Mouse (Mus musculus) hindbrain, embryonic 16.5 days (tissue): ENCODE measurements around the gene Dnm3. TPM values are rescaled to one million over a fixed set of nuclear protein-coding genes. Genes with fewer than 3 reads are reported as not detected.

Experiments used
- ATAC-seq: fragments of 200-750 bp; cut with Nextera tagmentation; 2 replicates; pipeline ENCODE4 v1.8.0; 2017; ENCODE audit warnings: moderate TSS enrichment, moderate library complexity
- H3K27ac ChIP-seq: fragments of 300-500 bp; sonication (generic); 2 replicates; pipeline ENCODE4 v1.5.1; 2014; ENCODE audit warnings: low read depth, mild to moderate bottlenecking, control low read depth, low read length, moderate library complexity
- H3K27me3 ChIP-seq: fragments of 300-500 bp; sonication (generic); replicated peaks from 2 replicates; pipeline ENCODE4 v1.6.1; 2014; ENCODE audit warnings: low read length; ENCODE audit not compliant: control insufficient read depth, insufficient read depth
- H3K36me3 ChIP-seq: fragments of 300-500 bp; sonication (generic); 2 replicates; pipeline ENCODE4 v1.6.1; 2014; ENCODE audit warnings: mild to moderate bottlenecking, low read length, moderate library complexity, mixed read lengths; ENCODE audit not compliant: control insufficient read depth, insufficient read depth
- H3K4me1 ChIP-seq: fragments of 300-500 bp; sonication (generic); 2 replicates; pipeline ENCODE4 v1.6.1; 2014; ENCODE audit warnings: low read depth, low read length; ENCODE audit not compliant: control insufficient read depth, insufficient read depth
- H3K4me2 ChIP-seq: fragments of 300-500 bp; sonication (generic); 2 replicates; pipeline ENCODE4 v1.6.1; 2014; ENCODE audit warnings: mild to moderate bottlenecking, low read length, control low read depth, moderate library complexity
- H3K4me3 ChIP-seq: fragments of 300-500 bp; sonication (generic); 2 replicates; pipeline ENCODE4 v1.5.1; 2014; ENCODE audit warnings: mild to moderate bottlenecking, low read length, control low read depth, moderate library complexity
- H3K9ac ChIP-seq: fragments of 300-500 bp; sonication (generic); 2 replicates; pipeline ENCODE4 v1.6.1; 2014; ENCODE audit warnings: low read depth, mild to moderate bottlenecking, control low read depth, low read length, moderate library complexity
- H3K9me3 ChIP-seq: fragments of 300-500 bp; sonication (generic); 2 replicates; pipeline ENCODE4 v1.6.1; 2014; ENCODE audit warnings: mild to moderate bottlenecking, low read length, moderate library complexity; ENCODE audit not compliant: control insufficient read depth
- WGBS: fragments of 180-500 bp; shearing (Covaris S2); extraction: QIAGEN DNeasy Blood & Tissue Kit; methylation state at CpG from one replicate; pipeline ENCODE4 v1.1.7; 2014; 5-methylcytosine and 5-hydroxymethylcytosine counted together
- polyA plus RNA-seq: library from polyadenylated mRNA; unstranded; fragments of >200 nt; fragmentation: Nextera tagmentation; extraction: Ambion mirVana; gene quantifications from 2 replicates; pipeline ENCODE4 v1.2.1, GENCODE M21; 2015

The Dnm3 gene
- polyA plus RNA-seq, 1 experiment from 2014 or later: 57.1 TPM

GRCm38 (mm10) chr1:162216656-162217055 lies 261.2 kb downstream of the Dnm3 start:
- 40% methylated on average over 4 of the region's 4 CpGs for WGBS
- Histone ChIP-seq H3K4me2 (no peak overlapping the region), H3K9ac (no peak overlapping the region), H3K36me3 (no peaks in the 10 kb centered on the region), H3K27me3 (no peaks in the 10 kb centered on the region), H3K4me3 (no peak overlapping the region), H3K27ac (no peak overlapping the region), H3K9me3 (no peaks in the 10 kb centered on the region), H3K4me1 (no peaks in the 10 kb centered on the region)
- ATAC-seq: no peak

- Histone ChIP-seq H3K27me3 (no peaks in the 10 kb centered on the region), H3K9me3 (no peaks in the 10 kb centered on the region), H3K27ac (no peak overlapping the region), H3K36me3 (no peaks in the 10 kb centered on the region), H3K4me1 (no peaks in the 10 kb centered on the region), H3K4me3 (no peak overlapping the region), H3K4me2 (no peak overlapping the region), H3K9ac (no peak overlapping the region)
- no peak for ATAC-seq
- WGBS: 89% methylated on average over 5 of the region's 5 CpGs
Measured at GRCm38 (mm10) chr1:162215743-162216142, 262.1 kb downstream of the Dnm3 start.

GRCm38 (mm10) chr1:162213066-162213465 lies 264.8 kb downstream of the Dnm3 start:
- H3K4me2 ChIP-seq: no peak overlapping the region
- WGBS: 91% methylated on average over 8 of the region's 8 CpGs
- no peak overlapping the region for H3K9ac ChIP-seq
- H3K4me3 ChIP-seq: no peak overlapping the region
- no peaks in the 10 kb centered on the region for H3K4me1 ChIP-seq
- no peaks in the 10 kb centered on the region for H3K36me3 ChIP-seq
- no peak overlapping the region for H3K27ac ChIP-seq
- H3K9me3 ChIP-seq: no peaks in the 10 kb centered on the region
- ATAC-seq: no peak
- no peaks in the 10 kb centered on the region for H3K27me3 ChIP-seq

- Histone ChIP-seq H3K9ac (no peak overlapping the region), H3K4me1 (no peaks in the 10 kb centered on the region), H3K27ac (no peak overlapping the region), H3K9me3 (no peaks in the 10 kb centered on the region), H3K4me2 (no peak overlapping the region), H3K36me3 (no peaks in the 10 kb centered on the region), H3K4me3 (no peak overlapping the region), H3K27me3 (no peaks in the 10 kb centered on the region)
- ATAC-seq: no peak
- WGBS: 36% methylated on average over 2 of the region's 2 CpGs
Measured at GRCm38 (mm10) chr1:162210529-162210928, 267.3 kb downstream of the Dnm3 start.

DNA sequence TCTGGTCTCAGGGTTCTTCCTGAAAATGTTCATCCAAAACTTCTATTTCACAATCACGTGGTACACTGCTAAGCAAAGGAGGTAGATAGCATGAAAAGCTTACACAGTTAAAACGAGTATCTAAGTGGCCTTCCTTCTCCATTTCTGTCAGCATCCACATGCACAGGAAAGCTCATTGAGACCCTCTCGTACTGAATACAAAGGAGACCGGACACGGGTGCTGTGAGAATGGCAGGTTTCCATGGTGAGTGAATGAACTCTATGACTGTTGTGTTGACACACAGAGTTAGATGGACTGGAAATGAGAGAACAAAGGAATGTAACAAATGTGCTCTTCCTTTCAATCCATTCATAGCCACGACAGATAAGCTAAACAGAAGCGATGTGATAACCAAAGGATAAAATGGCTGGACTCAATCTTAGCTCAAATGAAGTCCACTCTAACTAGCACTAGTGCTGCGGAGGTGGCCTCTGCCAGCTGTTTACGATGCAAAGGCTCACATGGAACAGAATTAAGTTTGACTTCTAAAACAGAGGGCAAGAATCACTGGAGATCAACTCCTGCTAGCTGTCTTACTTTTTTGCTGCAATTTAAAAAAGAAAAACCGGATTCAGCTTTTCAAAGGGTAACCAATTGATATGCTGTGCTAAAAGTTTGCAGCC lies 268.2 kb downstream of the Dnm3 start:
- Histone ChIP-seq H3K36me3 (no peaks in the 10 kb centered on the region), H3K4me2 (no peak overlapping the region), H3K9me3 (no peaks in the 10 kb centered on the region), H3K27me3 (no peaks in the 10 kb centered on the region), H3K4me1 (no peaks in the 10 kb centered on the region), H3K27ac (no peak overlapping the region), H3K9ac (no peak overlapping the region), H3K4me3 (no peak overlapping the region)
- ATAC-seq: peak; percentile 58
- 16% methylated on average over 10 of the region's 10 CpGs for WGBS

DNA sequence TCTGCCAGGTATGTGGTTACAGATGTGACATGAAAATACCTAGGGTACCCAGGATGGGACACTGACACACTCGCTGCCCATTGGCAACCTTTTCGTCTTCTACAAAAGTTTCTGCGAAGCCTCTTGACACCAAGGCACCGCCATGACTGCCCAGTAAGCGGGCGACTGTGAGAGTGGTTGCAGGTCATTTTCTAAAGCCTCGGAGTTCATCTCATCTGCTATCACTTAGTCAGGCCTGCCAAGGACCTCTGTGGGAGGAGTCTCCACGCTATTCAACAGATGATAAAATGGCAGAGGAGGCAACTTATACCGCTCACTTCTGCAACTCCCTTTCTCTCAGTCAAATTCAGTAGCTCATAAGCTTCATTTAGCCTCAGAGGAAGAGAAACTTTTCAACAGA lies 268.8 kb downstream of the Dnm3 start:
- 60% methylated on average over 9 of the region's 9 CpGs for WGBS
- Histone ChIP-seq H3K36me3 (no peaks in the 10 kb centered on the region), H3K27ac (no peak overlapping the region), H3K4me2 (no peak overlapping the region), H3K4me1 (no peaks in the 10 kb centered on the region), H3K9ac (no peak overlapping the region), H3K4me3 (no peak overlapping the region), H3K9me3 (no peaks in the 10 kb centered on the region), H3K27me3 (no peaks in the 10 kb centered on the region)
- ATAC-seq: no peak

DNA sequence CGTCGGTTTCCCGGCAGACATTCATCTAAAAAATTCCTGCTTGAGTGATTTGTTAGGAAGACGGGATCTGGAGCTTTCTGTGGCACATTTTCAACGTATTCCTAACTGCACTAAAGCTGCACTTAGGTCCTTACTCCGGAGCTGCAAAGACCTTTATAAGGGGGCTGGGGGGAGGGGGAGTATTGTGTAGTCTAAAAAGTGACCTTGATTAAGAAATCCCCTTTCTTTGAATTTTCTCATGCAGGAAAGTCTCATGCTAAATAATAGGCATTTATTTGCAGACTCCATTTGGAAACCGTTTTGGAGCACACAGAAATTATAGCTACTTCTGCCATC lies 270.2 kb downstream of the Dnm3 start:
- no peaks in the 10 kb centered on the region for H3K27me3 ChIP-seq
- H3K4me3 ChIP-seq: no peak overlapping the region
- no peaks in the 10 kb centered on the region for H3K9me3 ChIP-seq
- WGBS: 61% methylated on average over 7 of the region's 7 CpGs
- no peak overlapping the region for H3K4me2 ChIP-seq
- no peak for ATAC-seq
- no peak overlapping the region for H3K27ac ChIP-seq
- H3K36me3 ChIP-seq: no peaks in the 10 kb centered on the region
- H3K4me1 ChIP-seq: no peaks in the 10 kb centered on the region
- H3K9ac ChIP-seq: no peak overlapping the region

DNA sequence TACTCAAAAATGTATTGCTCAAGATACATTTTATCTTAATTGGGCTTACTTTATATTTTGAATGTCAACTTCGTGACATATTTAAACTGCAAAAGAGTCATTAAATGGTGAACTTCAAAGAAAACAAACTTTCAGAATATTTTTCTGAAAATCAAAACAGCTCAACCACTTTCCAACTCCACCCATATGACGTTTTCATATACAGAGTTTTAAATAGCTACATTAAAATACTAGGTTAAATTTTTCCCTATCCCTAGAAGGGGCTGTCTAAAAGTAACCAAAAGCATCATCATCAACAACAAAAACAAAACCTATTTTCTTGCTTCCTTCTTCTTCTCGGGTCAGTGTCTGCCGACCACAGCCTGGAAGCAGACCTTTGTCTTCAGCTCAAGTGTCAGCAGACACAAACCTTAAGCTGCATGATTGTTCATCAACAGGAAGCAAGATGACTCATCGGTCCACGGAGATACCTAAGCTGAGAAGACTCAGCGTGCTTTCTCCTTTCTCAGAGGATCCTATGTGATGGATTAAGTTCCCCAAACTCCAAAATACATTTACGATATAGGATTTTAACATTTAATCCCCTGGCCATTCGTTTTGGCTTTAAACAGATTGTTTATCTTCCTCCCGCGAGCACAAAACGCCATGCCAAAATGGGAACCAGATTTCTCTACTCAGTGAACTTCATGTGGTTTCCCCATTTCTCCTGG lies 270.7 kb downstream of the Dnm3 start:
- 73% methylated on average over 12 of the region's 12 CpGs for WGBS
- Histone ChIP-seq H3K27ac (no peak overlapping the region), H3K9ac (no peak overlapping the region), H3K4me1 (no peaks in the 10 kb centered on the region), H3K4me2 (no peak overlapping the region), H3K36me3 (no peaks in the 10 kb centered on the region), H3K9me3 (no peaks in the 10 kb centered on the region), H3K27me3 (no peaks in the 10 kb centered on the region), H3K4me3 (no peak overlapping the region)
- ATAC-seq: no peak

DNA sequence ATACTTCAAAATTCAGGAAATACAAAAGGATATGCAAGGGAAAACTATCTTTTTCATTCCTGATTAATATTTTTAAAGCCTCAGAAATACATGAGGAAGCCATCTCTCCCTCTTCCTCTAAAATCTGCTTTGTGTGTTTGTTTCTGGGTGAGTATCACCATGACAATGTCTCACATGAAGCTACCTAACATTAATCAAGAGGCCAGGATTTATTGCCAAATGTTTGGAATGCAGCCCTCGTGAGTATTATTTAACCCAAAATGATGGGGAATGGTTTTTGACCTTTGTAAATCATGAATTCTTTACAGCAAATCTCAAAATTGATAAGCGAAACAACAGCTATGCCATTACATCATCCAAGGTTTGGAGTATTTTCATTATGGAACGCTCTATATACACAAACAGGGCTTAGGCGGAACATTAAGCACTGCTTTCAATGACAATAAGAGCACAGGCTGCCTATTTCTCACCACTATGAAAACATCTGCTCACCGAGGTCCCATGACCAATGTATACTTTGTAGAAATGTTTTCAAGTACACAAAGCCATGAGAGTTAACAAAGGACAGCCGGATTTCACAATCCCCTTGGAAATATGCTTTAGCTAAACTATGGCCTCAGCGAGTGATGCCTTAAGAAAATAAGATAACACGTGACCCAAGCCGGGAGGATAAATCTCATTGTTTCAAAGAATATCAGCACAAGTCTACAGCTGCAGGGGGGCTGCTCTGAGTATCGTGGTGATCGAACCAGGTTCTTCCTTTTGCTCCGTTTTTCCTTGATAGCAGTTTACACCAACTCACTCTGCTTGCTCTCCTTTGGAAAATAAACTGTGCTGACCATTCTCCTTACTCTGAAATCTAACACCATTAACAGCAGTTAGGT lies 275.1 kb downstream of the Dnm3 start:
- Histone ChIP-seq H3K4me2 (no peak overlapping the region), H3K4me3 (no peak overlapping the region), H3K9ac (no peak overlapping the region), H3K9me3 (no peaks in the 10 kb centered on the region), H3K36me3 (no peaks in the 10 kb centered on the region), H3K27me3 (no peaks in the 10 kb centered on the region), H3K4me1 (no peaks in the 10 kb centered on the region), H3K27ac (no peak overlapping the region)
- 41% methylated on average over 12 of the region's 12 CpGs for WGBS
- 0 out of 2 replicates have a peak, but pooled peaks have one; percentile 38 for ATAC-seq
